Mouse (Mus musculus): ENCODE results near the gene Gm8180.
"Not testable (repeated sequence)": the region's sequence is repeated elsewhere in the genome, so short reads cannot be mapped to it uniquely, and the experiment has no call there.

The Gm8180 gene

GRCm38 (mm10) chr14:43784645-43785044 lies at the start of gene Gm8180:
TSS of gene Gm8180 (minus strand) at chr14:43784745.
- DNase-seq: not testable (repeated sequence)

- DNase-seq: peak in 1 of 2 experiments; percentile 8
Measured at GRCm38 (mm10) chr14:43830385-43830784, 45.8 kb upstream of the Gm8180 start.

- DNase-seq: not testable (repeated sequence)
Measured at GRCm38 (mm10) chr14:43824176-43824575, 39.6 kb upstream of the Gm8180 start.

GRCm38 (mm10) chr14:43821869-43822268 lies 37.3 kb upstream of the Gm8180 start:
- not testable (repeated sequence) for DNase-seq

GRCm38 (mm10) chr14:43812458-43812857 lies 27.9 kb upstream of the Gm8180 start:
- peak; percentile 22 to 33 for DNase-seq

- not testable (repeated sequence) for DNase-seq
Measured at GRCm38 (mm10) chr14:43808142-43808541, 23.6 kb upstream of the Gm8180 start.

GRCm38 (mm10) chr14:43804435-43804834 lies 19.9 kb upstream of the Gm8180 start:
- DNase-seq: not testable (repeated sequence)

- DNase-seq: not testable (repeated sequence)
Measured at GRCm38 (mm10) chr14:43796905-43797470, 12.4 kb upstream of the Gm8180 start.

GRCm38 (mm10) chr14:43796069-43796904 lies 11.7 kb upstream of the Gm8180 start:
- no peak for DNase-seq

GRCm38 (mm10) chr14:43793811-43794210 lies 9.3 kb upstream of the Gm8180 start:
- DNase-seq: not testable (repeated sequence)

- not testable (repeated sequence) for DNase-seq
Measured at GRCm38 (mm10) chr14:43747566-43747965, 37.0 kb downstream of the Gm8180 start, which contains the start of gene Gm6526. TSS of gene Gm6526 (plus strand) at chr14:43747866.
